Mouse (Mus musculus) intestine, embryonic 16.5 days (tissue): Measurements from ENCODE around the gene Ptpn11. TPM values are rescaled to one million over a fixed set of nuclear protein-coding genes. Genes with fewer than 3 reads are reported as not detected.

Experiments used
- ATAC-seq: fragments of 200-750 bp; cut with Nextera tagmentation; 2 replicates; pipeline ENCODE4 v1.8.0; 2017; ENCODE audit warnings: moderate TSS enrichment, moderate library complexity
- H3K27ac ChIP-seq: fragments of 300-500 bp; sonication (generic); 2 replicates; pipeline ENCODE4 v1.5.1; 2014; ENCODE audit warnings: mild to moderate bottlenecking, low read length
- H3K27me3 ChIP-seq: fragments of 300-500 bp; sonication (generic); replicated peaks from 2 replicates; pipeline ENCODE4 v1.6.1; 2014; ENCODE audit warnings: low read length, control low read depth, mixed read lengths; ENCODE audit not compliant: control insufficient read depth, insufficient read depth
- H3K36me3 ChIP-seq: fragments of 300-500 bp; sonication (generic); 2 replicates; pipeline ENCODE4 v1.6.1; 2014; ENCODE audit warnings: low read length, control low read depth; ENCODE audit not compliant: control insufficient read depth, insufficient read depth
- H3K4me1 ChIP-seq: fragments of 300-500 bp; sonication (generic); 2 replicates; pipeline ENCODE4 v1.6.1; 2014; ENCODE audit warnings: low read length, control low read depth, mixed read lengths; ENCODE audit not compliant: control insufficient read depth, insufficient read depth
- H3K4me2 ChIP-seq: fragments of 300-500 bp; sonication (generic); 2 replicates; pipeline ENCODE4 v1.6.1; 2014; ENCODE audit warnings: low read depth, low read length, control low read depth
- H3K4me3 ChIP-seq: fragments of 300-500 bp; sonication (generic); 2 replicates; pipeline ENCODE4 v1.5.1; 2014; ENCODE audit warnings: mild to moderate bottlenecking, low read length
- H3K9ac ChIP-seq: fragments of 300-500 bp; sonication (generic); 2 replicates; pipeline ENCODE4 v1.6.1; 2014; ENCODE audit warnings: low read depth, low read length
- H3K9me3 ChIP-seq: fragments of 300-500 bp; sonication (generic); 2 replicates; pipeline ENCODE4 v1.6.1; 2016; ENCODE audit warnings: low read length, control low read depth; ENCODE audit not compliant: control insufficient read depth
- WGBS: fragments of 180-500 bp; shearing (Covaris S2); extraction: QIAGEN DNeasy Blood & Tissue Kit; methylation state at CpG from one replicate; pipeline ENCODE4 v1.1.7; 2014; 5-methylcytosine and 5-hydroxymethylcytosine counted together
- polyA plus RNA-seq: library from polyadenylated mRNA; unstranded; fragments of >200 nt; fragmentation: Nextera tagmentation; extraction: Ambion mirVana; gene quantifications from 2 replicates; pipeline ENCODE4 v1.2.1, GENCODE M21; 2015

Ptpn11 gene
- polyA plus RNA-seq, 1 experiment from 2014 or later = 15.6 TPM

DNA sequence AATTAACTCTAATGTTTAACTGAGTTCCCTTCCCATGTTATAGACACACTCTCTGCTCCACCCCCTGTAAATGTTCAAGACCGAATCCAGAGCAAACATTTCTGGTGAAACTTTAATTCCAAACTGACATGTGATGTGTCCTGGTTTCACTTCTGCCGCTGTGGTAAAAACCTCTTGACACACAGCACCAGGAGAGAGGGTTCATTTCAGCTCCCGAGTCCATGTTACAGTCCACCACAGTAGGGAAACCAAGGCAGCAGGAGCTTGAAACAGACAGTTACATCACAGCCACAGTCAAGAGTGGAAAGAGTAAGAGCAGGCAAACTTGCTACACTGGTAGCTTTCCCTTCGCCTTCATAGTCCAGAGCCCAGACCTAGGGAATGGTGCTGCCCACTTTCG, 94.5 kb downstream of the Ptpn11 start:
- Histone ChIP-seq H3K9ac (no peak overlapping the region), H3K4me3 (no peak overlapping the region), H3K27ac (no peak overlapping the region), H3K4me1 (no peaks in the 10 kb centered on the region), H3K36me3 (no peaks in the 10 kb centered on the region), H3K27me3 (no peaks in the 10 kb centered on the region), H3K4me2 (no peak overlapping the region), H3K9me3 (no peaks in the 10 kb centered on the region)
- ATAC-seq = no peak
- WGBS = 80% methylated on average over 5 of the region's 5 CpGs

DNA sequence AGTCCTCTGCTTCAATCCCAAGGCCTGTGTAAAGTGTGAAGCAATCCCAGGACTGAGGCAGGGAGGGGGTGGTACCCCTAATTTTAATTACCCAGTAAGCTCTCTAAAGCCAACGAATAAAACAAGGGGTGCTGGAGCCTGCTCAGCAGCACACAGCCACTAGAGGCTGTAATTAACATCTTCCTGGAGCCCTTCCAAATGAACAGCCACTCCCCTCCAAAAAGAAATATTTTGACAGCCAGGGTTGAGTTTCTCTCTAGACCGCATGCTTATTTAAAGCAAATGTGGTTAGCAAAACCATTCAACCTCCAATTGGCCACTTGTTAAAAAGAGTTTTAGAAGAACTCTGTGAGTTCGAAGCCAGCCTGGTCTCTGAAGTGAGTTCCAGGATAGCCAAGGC, 97.9 kb downstream of the Ptpn11 start:
- H3K4me2 ChIP-seq = no peak overlapping the region
- no peak for ATAC-seq
- H3K36me3 ChIP-seq = no peaks in the 10 kb centered on the region
- H3K4me1 ChIP-seq = no peaks in the 10 kb centered on the region
- H3K27ac ChIP-seq = no peak overlapping the region
- no peaks in the 10 kb centered on the region for H3K9me3 ChIP-seq
- no peak overlapping the region for H3K4me3 ChIP-seq
- WGBS = 62% methylated on average over 3 of the region's 3 CpGs
- H3K27me3 ChIP-seq = no peaks in the 10 kb centered on the region
- no peak overlapping the region for H3K9ac ChIP-seq

DNA sequence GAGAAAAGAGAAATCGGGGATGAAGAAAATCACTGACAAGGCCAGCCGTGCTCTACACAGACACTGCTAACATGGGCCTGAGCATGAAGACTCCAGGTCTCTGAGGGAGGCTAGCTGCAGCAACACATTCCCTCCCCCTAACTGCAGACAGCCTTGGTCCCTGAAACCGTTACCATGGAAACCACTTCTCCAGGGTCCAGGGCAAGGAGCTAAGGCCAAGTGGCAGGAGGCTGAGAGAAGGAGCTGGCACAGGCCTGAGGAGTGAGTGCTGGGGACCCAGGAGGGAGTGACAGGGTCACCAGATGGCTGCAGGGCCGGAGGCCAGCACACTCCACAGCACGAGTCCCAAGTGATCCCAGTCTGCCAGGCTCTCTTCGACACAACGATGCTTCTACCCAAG, 101.5 kb downstream of the Ptpn11 start:
- H3K27ac ChIP-seq = no peak overlapping the region
- 73% methylated on average over 7 of the region's 7 CpGs for WGBS
- H3K9me3 ChIP-seq = no peaks in the 10 kb centered on the region
- H3K4me1 ChIP-seq = no peaks in the 10 kb centered on the region
- no peak overlapping the region for H3K4me2 ChIP-seq
- no peak for ATAC-seq
- no peaks in the 10 kb centered on the region for H3K36me3 ChIP-seq
- H3K27me3 ChIP-seq = no peaks in the 10 kb centered on the region
- no peak overlapping the region for H3K9ac ChIP-seq
- no peak overlapping the region for H3K4me3 ChIP-seq

DNA sequence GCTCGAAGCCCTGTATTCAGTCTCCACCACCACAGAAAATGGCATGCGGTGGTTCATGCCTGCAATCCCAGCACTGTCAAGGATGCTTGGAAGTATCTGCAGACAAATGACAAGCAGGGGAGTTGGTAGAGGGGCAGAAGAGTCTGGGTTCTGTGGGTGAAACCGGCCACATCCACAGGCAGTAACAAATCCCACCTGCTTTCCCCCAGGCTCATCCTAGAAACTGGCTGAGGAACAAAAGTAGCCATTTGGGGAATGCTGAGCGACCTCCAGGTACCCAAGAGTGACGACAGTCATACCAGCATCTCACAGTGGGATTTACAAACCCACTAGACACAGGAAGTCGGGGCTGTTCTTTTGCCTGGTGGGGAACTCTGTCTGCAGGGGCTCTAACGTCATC, 103.5 kb downstream of the Ptpn11 start:
- no peak for ATAC-seq
- Histone ChIP-seq H3K36me3 (no peaks in the 10 kb centered on the region), H3K9me3 (no peaks in the 10 kb centered on the region), H3K4me3 (no peak overlapping the region), H3K27me3 (no peaks in the 10 kb centered on the region), H3K27ac (no peak overlapping the region), H3K9ac (no peak overlapping the region), H3K4me1 (no peaks in the 10 kb centered on the region), H3K4me2 (no peak overlapping the region)
- WGBS = 55% methylated on average over 7 of the region's 7 CpGs

DNA sequence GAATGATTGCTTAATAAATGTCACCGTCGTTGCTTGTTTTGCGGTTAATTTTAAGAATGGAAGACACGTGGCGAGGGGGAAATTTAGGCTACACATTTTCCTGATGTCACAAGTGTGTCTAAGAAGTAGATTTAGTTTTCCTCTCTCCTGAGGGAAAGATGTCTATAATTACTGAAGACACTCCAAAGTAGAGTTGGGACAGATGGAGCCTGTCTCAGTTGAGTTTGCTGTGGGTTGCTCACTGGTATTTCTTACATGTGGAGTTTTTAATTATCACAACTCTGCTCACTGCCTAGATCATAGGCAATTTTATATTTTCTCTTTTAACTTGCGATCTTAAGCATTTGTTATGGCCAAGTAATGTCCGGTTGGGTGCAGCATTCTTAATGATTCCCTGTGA, 108.6 kb downstream of the Ptpn11 start:
- Histone ChIP-seq H3K36me3 (no peaks in the 10 kb centered on the region), H3K27ac (no peak overlapping the region), H3K4me1 (no peaks in the 10 kb centered on the region), H3K27me3 (no peaks in the 10 kb centered on the region), H3K9ac (no peak overlapping the region), H3K4me2 (no peak overlapping the region), H3K9me3 (no peaks in the 10 kb centered on the region), H3K4me3 (no peak overlapping the region)
- ATAC-seq = no peak
- WGBS = 89% methylated on average over 7 of the region's 7 CpGs

DNA sequence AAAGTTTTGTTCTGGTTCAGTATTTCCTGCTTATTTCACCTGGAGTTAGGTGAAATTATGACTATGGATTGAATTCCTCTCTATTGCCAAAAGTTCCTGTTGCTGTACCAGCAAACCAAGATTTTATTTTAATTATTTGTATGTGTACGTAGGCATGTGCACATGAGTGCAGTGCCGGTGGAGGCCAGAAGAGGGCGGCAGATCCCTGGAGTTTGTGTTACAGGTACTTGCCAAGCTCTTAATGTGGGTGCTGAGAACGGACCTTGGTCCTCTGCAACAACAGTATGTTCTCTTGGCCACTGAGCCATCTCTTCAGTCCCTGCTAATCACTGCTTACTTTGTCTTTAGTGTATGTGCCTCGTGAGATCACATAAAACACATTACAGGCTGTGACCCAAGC, 109.4 kb downstream of the Ptpn11 start:
- no peak overlapping the region for H3K27ac ChIP-seq
- no peak for ATAC-seq
- WGBS = 79% methylated on average over 5 of the region's 5 CpGs
- no peaks in the 10 kb centered on the region for H3K27me3 ChIP-seq
- H3K9me3 ChIP-seq = no peaks in the 10 kb centered on the region
- no peak overlapping the region for H3K9ac ChIP-seq
- no peak overlapping the region for H3K4me2 ChIP-seq
- H3K4me3 ChIP-seq = no peak overlapping the region
- H3K36me3 ChIP-seq = no peaks in the 10 kb centered on the region
- H3K4me1 ChIP-seq = no peaks in the 10 kb centered on the region

Other genes with a start within 250 kb of the Ptpn11 start
- 0.13 and 0.16 TPM in 2 replicates for gene Rph3a, start 181.3 kb downstream of the Ptpn11 start, polyA plus RNA-seq
- gene Rpl6, start 13.1 kb upstream of the Ptpn11 start, polyA plus RNA-seq = 512 and 565 TPM in 2 replicates
- gene Hectd4, start 28.8 kb upstream of the Ptpn11 start, polyA plus RNA-seq = 3.0 and 3.1 TPM in 2 replicates
- gene Trafd1, start 194.2 kb upstream of the Ptpn11 start, polyA plus RNA-seq = 56.9 and 57.2 TPM in 2 replicates
- 45.9 and 48.3 TPM in 2 replicates for gene Naa25, start 206.5 kb upstream of the Ptpn11 start, polyA plus RNA-seq